Mouse (Mus musculus): Measurements from ENCODE around the gene Pgbd1. TPM values are rescaled to one million over a fixed set of nuclear protein-coding genes. Genes with fewer than 3 reads are reported as not detected.

Gene Pgbd1
- total RNA-seq, 2 experiments from 2014 or later = 0.58 to 1.6 TPM

Other genes starting within 250 kb of the Pgbd1 start
- not detected in 2 replicates for gene Gpx5, start 148.3 kb downstream of the Pgbd1 start, total RNA-seq (2015)
- gene Gpx5, start 148.3 kb downstream of the Pgbd1 start, total RNA-seq (2017) = not detected in 2 replicates
- gene Gpx6, start 128.9 kb downstream of the Pgbd1 start, total RNA-seq (2015) = not detected in 2 replicates
- not detected in 2 replicates for gene Gpx6, start 128.9 kb downstream of the Pgbd1 start, total RNA-seq (2017)
- gene Olfr1367, start 94.1 kb downstream of the Pgbd1 start, total RNA-seq (2015) = not detected in 2 replicates
- not detected in 2 replicates for gene Olfr1367, start 94.1 kb downstream of the Pgbd1 start, total RNA-seq (2017)
- gene Zscan12, start 78.2 kb downstream of the Pgbd1 start, total RNA-seq (2015) = 7.5 and 9.1 TPM in 2 replicates
- 15.5 and 17.5 TPM in 2 replicates for gene Zscan12, start 78.2 kb downstream of the Pgbd1 start, total RNA-seq (2017)
- gene Zkscan3, start 38.3 kb downstream of the Pgbd1 start, total RNA-seq (2015) = 39.4 and 51.9 TPM in 2 replicates
- gene Zkscan3, start 38.3 kb downstream of the Pgbd1 start, total RNA-seq (2017) = 26.9 and 33.7 TPM in 2 replicates
- 18.5 and 18.7 TPM in 2 replicates for gene Zscan26, start 12.7 kb upstream of the Pgbd1 start, total RNA-seq (2015)
- gene Zscan26, start 12.7 kb upstream of the Pgbd1 start, total RNA-seq (2017) = 17.1 and 20.6 TPM in 2 replicates
- gene Nkapl, start 27.5 kb upstream of the Pgbd1 start, total RNA-seq (2015) = 0.10 and 0.12 TPM in 2 replicates
- gene Nkapl, start 27.5 kb upstream of the Pgbd1 start, total RNA-seq (2017) = 0.33 TPM in 1 of 2 replicates, not detected in the other
- gene Zkscan4, start 37.8 kb upstream of the Pgbd1 start, total RNA-seq (2015) = 0.49 and 0.79 TPM in 2 replicates
- 0.14 and 0.71 TPM in 2 replicates for gene Zkscan4, start 37.8 kb upstream of the Pgbd1 start, total RNA-seq (2017)
- gene Gm10065, start 38.4 kb upstream of the Pgbd1 start, total RNA-seq (2015) = not detected in 2 replicates
- not detected in 2 replicates for gene Gm10065, start 38.4 kb upstream of the Pgbd1 start, total RNA-seq (2017)
- gene AK157302, start 54.2 kb upstream of the Pgbd1 start, total RNA-seq (2015) = 0.20 and 0.27 TPM in 2 replicates
- 0.12 and 0.14 TPM in 2 replicates for gene AK157302, start 54.2 kb upstream of the Pgbd1 start, total RNA-seq (2017)
- gene Gm11273, start 60.4 kb upstream of the Pgbd1 start, total RNA-seq (2015) = 7.1 and 8.8 TPM in 2 replicates
- 2.2 and 7.0 TPM in 2 replicates for gene Gm11273, start 60.4 kb upstream of the Pgbd1 start, total RNA-seq (2017)
- 8.4 and 13.7 TPM in 2 replicates for gene Zkscan8, start 90.1 kb upstream of the Pgbd1 start, total RNA-seq (2015)
- 7.7 and 9.8 TPM in 2 replicates for gene Zkscan8, start 90.1 kb upstream of the Pgbd1 start, total RNA-seq (2017)
- not detected in 2 replicates for gene Olfr1366, start 101.8 kb upstream of the Pgbd1 start, total RNA-seq (2015)
- gene Olfr1366, start 101.8 kb upstream of the Pgbd1 start, total RNA-seq (2017) = not detected in 2 replicates
- not detected in 2 replicates for gene Olfr1535, start 118.8 kb upstream of the Pgbd1 start, total RNA-seq (2015)
- not detected in 2 replicates for gene Olfr1535, start 118.8 kb upstream of the Pgbd1 start, total RNA-seq (2017)
- gene Olfr1364, start 140.7 kb upstream of the Pgbd1 start, total RNA-seq (2015) = not detected in 2 replicates
- not detected in 2 replicates for gene Olfr1364, start 140.7 kb upstream of the Pgbd1 start, total RNA-seq (2017)
- gene Olfr1362, start 173.0 kb upstream of the Pgbd1 start, total RNA-seq (2015) = not detected in 2 replicates
- gene Olfr1362, start 173.0 kb upstream of the Pgbd1 start, total RNA-seq (2017) = not detected in 2 replicates
- gene Olfr11, start 201.5 kb upstream of the Pgbd1 start, total RNA-seq (2015) = not detected in 2 replicates
- not detected in 2 replicates for gene Olfr11, start 201.5 kb upstream of the Pgbd1 start, total RNA-seq (2017)
- not detected in 2 replicates for gene Olfr1361, start 222.3 kb upstream of the Pgbd1 start, total RNA-seq (2015)
- gene Olfr1361, start 222.3 kb upstream of the Pgbd1 start, total RNA-seq (2017) = not detected in 2 replicates
- gene Olfr1360, start 236.3 kb upstream of the Pgbd1 start, total RNA-seq (2015) = not detected in 2 replicates
- not detected in 2 replicates for gene Olfr1360, start 236.3 kb upstream of the Pgbd1 start, total RNA-seq (2017)